Mouse (Mus musculus): ENCODE measurements around the gene 0610010F05Rik. TPM values are rescaled to one million over a fixed set of nuclear protein-coding genes. Genes with fewer than 3 reads are reported as not detected.
A peak's percentile ranks its signal among the peaks of the same experiment; 100 is the strongest.

The 0610010F05Rik gene
- total RNA-seq, 2 experiments from 2014 or later: 34.7 to 36.2 TPM

- peak; percentile 72 for DNase-seq
These were observed 67.7 kb downstream of the 0610010F05Rik start for GRCm38 (mm10) chr11:23565761-23566160.

- no peak for DNase-seq
These were observed 76.3 kb downstream of the 0610010F05Rik start for GRCm38 (mm10) chr11:23557039-23557630.

GRCm38 (mm10) chr11:23537446-23537845 lies 96.0 kb downstream of the 0610010F05Rik start:
- DNase-seq: no peak

- no peak for DNase-seq
These were observed 112.8 kb downstream of the 0610010F05Rik start, which contains the start of gene 1700093K21Rik for GRCm38 (mm10) chr11:23520473-23521205. TSS of gene 1700093K21Rik (minus strand) at chr11:23521155.

- DNase-seq: no peak
These were observed 114.5 kb downstream of the 0610010F05Rik start for GRCm38 (mm10) chr11:23518981-23519380.

GRCm38 (mm10) chr11:23515315-23515714 lies 118.1 kb downstream of the 0610010F05Rik start:
- no peak for DNase-seq

Other genes with a start within 250 kb of the 0610010F05Rik start
- 10 to 100 TPM; 64.2 to 71.6 TPM for gene Ahsa2, start 135.6 kb downstream of the 0610010F05Rik start, total RNA-seq (2021)
- gene 1700093K21Rik, start 112.5 kb downstream of the 0610010F05Rik start, total RNA-seq (2021): not detected
- 10 to 100 TPM; 12.4 to 15.5 TPM for gene Pus10, start 32.0 kb upstream of the 0610010F05Rik start, total RNA-seq (2021)
- gene Pex13, start 32.3 kb upstream of the 0610010F05Rik start, total RNA-seq (2021): 10 to 100 TPM; 28.4 to 29.7 TPM
- gene Rel, start 137.3 kb upstream of the 0610010F05Rik start, total RNA-seq (2021): 1 to 10 TPM; 2.6 to 2.7 TPM